Mouse (Mus musculus): ENCODE results near the gene Fsip1. TPM values are rescaled to one million over a fixed set of nuclear protein-coding genes. Genes with fewer than 3 reads are reported as not detected.

Fsip1 gene
- polyA plus RNA-seq (2014; fragmentation: Nextera tagmentation; extraction: Ambion mirVana), result 4.2 and 4.3 TPM in 2 replicates

- H3K4me2 ChIP-seq (ENCODE audit: low read length), result peak within 1 kb of the TSS; percentile 54
- 3% methylated on average over 25 of the region's 25 CpGs for WGBS
- peak; percentile 90 for ATAC-seq
- no peak within 1 kb of the TSS for H3K27ac ChIP-seq (ENCODE audit: low read depth, low read length)
- DNase-seq (ENCODE audit: low spot score), result peak; percentile 93
- H3K9ac ChIP-seq (ENCODE audit: low read length), result peak within 1 kb of the TSS; percentile 51
- H3K4me3 ChIP-seq (ENCODE audit: low read depth, low read length), result peak within 1 kb of the TSS; percentile 34
- H3K4me1 ChIP-seq (ENCODE audit: control insufficient read depth, insufficient read depth, low read length), result 0 out of 2 replicates have a peak, but pooled peaks cover 4% of the 10 kb centered on the region
- no peaks in the 10 kb centered on the region for H3K9me3 ChIP-seq (replicated peaks; ENCODE audit: control insufficient read depth, low read length)
- H3K27me3 ChIP-seq (replicated peaks; ENCODE audit: control insufficient read depth, insufficient read depth, low read length), result no peaks in the 10 kb centered on the region
- no peaks in the 10 kb centered on the region for H3K36me3 ChIP-seq (ENCODE audit: control insufficient read depth, insufficient read depth, low read length)
Measured at GRCm38 (mm10) chr2:118256621-118257053, at the start of gene Fsip1. Gene Fsip1 (minus strand): TSS chr2:118256966.

GRCm38 (mm10) chr2:118306522-118306895 lies 49.7 kb upstream of the Fsip1 start:
- no peak overlapping the region for H3K27ac ChIP-seq (ENCODE audit: low read depth, low read length)
- DNase-seq (ENCODE audit: low spot score) (no peak), ATAC-seq (no peak)
- no peak overlapping the region for H3K9ac ChIP-seq (ENCODE audit: low read length)
- H3K4me3 ChIP-seq (ENCODE audit: low read depth, low read length), result no peak overlapping the region
- 68% methylated on average over 3 of the region's 3 CpGs for WGBS
- no peaks in the 10 kb centered on the region for H3K9me3 ChIP-seq (replicated peaks; ENCODE audit: control insufficient read depth, low read length)
- H3K4me2 ChIP-seq (ENCODE audit: low read length), result no peak overlapping the region
- no peaks in the 10 kb centered on the region for H3K36me3 ChIP-seq (ENCODE audit: control insufficient read depth, insufficient read depth, low read length)
- H3K27me3 ChIP-seq (replicated peaks; ENCODE audit: control insufficient read depth, insufficient read depth, low read length), result no peaks in the 10 kb centered on the region
- no peaks in the 10 kb centered on the region for H3K4me1 ChIP-seq (ENCODE audit: control insufficient read depth, insufficient read depth, low read length)

- no peak for ATAC-seq
- no peaks in the 10 kb centered on the region for H3K9me3 ChIP-seq (replicated peaks; ENCODE audit: control insufficient read depth, low read length)
- no peak overlapping the region for H3K9ac ChIP-seq (ENCODE audit: low read length)
- 83% methylated on average over 7 of the region's 7 CpGs for WGBS
- no peak overlapping the region for H3K4me2 ChIP-seq (ENCODE audit: low read length)
- no peaks in the 10 kb centered on the region for H3K27me3 ChIP-seq (replicated peaks; ENCODE audit: control insufficient read depth, insufficient read depth, low read length)
- no peak overlapping the region for H3K4me3 ChIP-seq (ENCODE audit: low read depth, low read length)
- no peaks in the 10 kb centered on the region for H3K36me3 ChIP-seq (ENCODE audit: control insufficient read depth, insufficient read depth, low read length)
- no peak for DNase-seq (ENCODE audit: low spot score)
- H3K4me1 ChIP-seq (ENCODE audit: control insufficient read depth, insufficient read depth, low read length), result no peaks in the 10 kb centered on the region
- no peak overlapping the region for H3K27ac ChIP-seq (ENCODE audit: low read depth, low read length)
Measured at GRCm38 (mm10) chr2:118305827-118306521, 49.2 kb upstream of the Fsip1 start.

- H3K27me3 ChIP-seq (replicated peaks; ENCODE audit: control insufficient read depth, insufficient read depth, low read length), result no peaks in the 10 kb centered on the region
- no peak overlapping the region for H3K27ac ChIP-seq (ENCODE audit: low read depth, low read length)
- no peaks in the 10 kb centered on the region for H3K4me1 ChIP-seq (ENCODE audit: control insufficient read depth, insufficient read depth, low read length)
- H3K4me2 ChIP-seq (ENCODE audit: low read length), result no peak overlapping the region
- no peak for ATAC-seq
- 83% methylated on average over 4 of the region's 4 CpGs for WGBS
- H3K4me3 ChIP-seq (ENCODE audit: low read depth, low read length), result no peak overlapping the region
- no peaks in the 10 kb centered on the region for H3K9me3 ChIP-seq (replicated peaks; ENCODE audit: control insufficient read depth, low read length)
- H3K36me3 ChIP-seq (ENCODE audit: control insufficient read depth, insufficient read depth, low read length), result no peaks in the 10 kb centered on the region
- DNase-seq (ENCODE audit: low spot score), result no peak
- no peak overlapping the region for H3K9ac ChIP-seq (ENCODE audit: low read length)
Measured at GRCm38 (mm10) chr2:118303456-118303855, 46.7 kb upstream of the Fsip1 start.

- Histone ChIP-seq H3K36me3 (ENCODE audit: control insufficient read depth, insufficient read depth, low read length) (no peaks in the 10 kb centered on the region), H3K27me3 (replicated peaks; ENCODE audit: control insufficient read depth, insufficient read depth, low read length) (no peaks in the 10 kb centered on the region), H3K4me3 (ENCODE audit: low read depth, low read length) (no peak overlapping the region), H3K9me3 (replicated peaks; ENCODE audit: control insufficient read depth, low read length) (no peaks in the 10 kb centered on the region), H3K9ac (ENCODE audit: low read length) (no peak overlapping the region), H3K4me2 (ENCODE audit: low read length) (no peak overlapping the region), H3K4me1 (ENCODE audit: control insufficient read depth, insufficient read depth, low read length) (no peaks in the 10 kb centered on the region), H3K27ac (ENCODE audit: low read depth, low read length) (no peak overlapping the region)
- 58% methylated on average over 2 of the region's 2 CpGs for WGBS
- DNase-seq (ENCODE audit: low spot score) (no peak), ATAC-seq (no peak)
Measured at GRCm38 (mm10) chr2:118301656-118302055, 44.9 kb upstream of the Fsip1 start.

- no peaks in the 10 kb centered on the region for H3K9me3 ChIP-seq (replicated peaks; ENCODE audit: control insufficient read depth, low read length)
- no peak for ATAC-seq
- no peaks in the 10 kb centered on the region for H3K4me1 ChIP-seq (ENCODE audit: control insufficient read depth, insufficient read depth, low read length)
- H3K36me3 ChIP-seq (ENCODE audit: control insufficient read depth, insufficient read depth, low read length), result no peaks in the 10 kb centered on the region
- no peak overlapping the region for H3K4me3 ChIP-seq (ENCODE audit: low read depth, low read length)
- WGBS, result 64% methylated on average over 8 of the region's 8 CpGs
- no peak overlapping the region for H3K4me2 ChIP-seq (ENCODE audit: low read length)
- no peak overlapping the region for H3K27ac ChIP-seq (ENCODE audit: low read depth, low read length)
- no peaks in the 10 kb centered on the region for H3K27me3 ChIP-seq (replicated peaks; ENCODE audit: control insufficient read depth, insufficient read depth, low read length)
- no peak overlapping the region for H3K9ac ChIP-seq (ENCODE audit: low read length)
- no peak for DNase-seq (ENCODE audit: low spot score)
Measured at GRCm38 (mm10) chr2:118301041-118301545, 44.3 kb upstream of the Fsip1 start.

- 90% methylated on average over 2 of the region's 2 CpGs for WGBS
- no peaks in the 10 kb centered on the region for H3K4me1 ChIP-seq (ENCODE audit: control insufficient read depth, insufficient read depth, low read length)
- no peaks in the 10 kb centered on the region for H3K36me3 ChIP-seq (ENCODE audit: control insufficient read depth, insufficient read depth, low read length)
Measured at GRCm38 (mm10) chr2:118299981-118300380, 43.2 kb upstream of the Fsip1 start.

GRCm38 (mm10) chr2:118298601-118299000 lies 41.8 kb upstream of the Fsip1 start:
- Histone ChIP-seq H3K4me3 (ENCODE audit: low read depth, low read length) (no peak overlapping the region), H3K4me2 (ENCODE audit: low read length) (no peak overlapping the region), H3K27ac (ENCODE audit: low read depth, low read length) (no peak overlapping the region), H3K9ac (ENCODE audit: low read length) (no peak overlapping the region), H3K9me3 (replicated peaks; ENCODE audit: control insufficient read depth, low read length) (no peaks in the 10 kb centered on the region), H3K27me3 (replicated peaks; ENCODE audit: control insufficient read depth, insufficient read depth, low read length) (no peaks in the 10 kb centered on the region), H3K4me1 (ENCODE audit: control insufficient read depth, insufficient read depth, low read length) (no peaks in the 10 kb centered on the region), H3K36me3 (ENCODE audit: control insufficient read depth, insufficient read depth, low read length) (no peaks in the 10 kb centered on the region)
- DNase-seq (ENCODE audit: low spot score) (no peak), ATAC-seq (no peak)
- WGBS, result 69% methylated on average over 4 of the region's 4 CpGs

More at GRCm38 (mm10) chr2:118299981-118300380, 43.2 kb upstream of the Fsip1 start:
- no peaks in the 10 kb centered on the region for H3K9me3 ChIP-seq (replicated peaks; ENCODE audit: control insufficient read depth, low read length)
- DNase-seq (ENCODE audit: low spot score) (no peak), ATAC-seq (no peak)
- H3K9ac ChIP-seq (ENCODE audit: low read length), result no peak overlapping the region
- H3K27ac ChIP-seq (ENCODE audit: low read depth, low read length), result no peak overlapping the region
- no peak overlapping the region for H3K4me2 ChIP-seq (ENCODE audit: low read length)
- H3K4me3 ChIP-seq (ENCODE audit: low read depth, low read length), result no peak overlapping the region
- no peaks in the 10 kb centered on the region for H3K27me3 ChIP-seq (replicated peaks; ENCODE audit: control insufficient read depth, insufficient read depth, low read length)

- DNase-seq (ENCODE audit: low spot score) (no peak), ATAC-seq (no peak)
- no peak overlapping the region for H3K4me3 ChIP-seq (ENCODE audit: low read depth, low read length)
- H3K27me3 ChIP-seq (replicated peaks; ENCODE audit: control insufficient read depth, insufficient read depth, low read length), result no peaks in the 10 kb centered on the region
- no peak overlapping the region for H3K9ac ChIP-seq (ENCODE audit: low read length)
- H3K4me1 ChIP-seq (ENCODE audit: control insufficient read depth, insufficient read depth, low read length), result no peaks in the 10 kb centered on the region
- WGBS, result 89% methylated on average over 2 of the region's 2 CpGs
- H3K27ac ChIP-seq (ENCODE audit: low read depth, low read length), result no peak overlapping the region
- H3K36me3 ChIP-seq (ENCODE audit: control insufficient read depth, insufficient read depth, low read length), result no peaks in the 10 kb centered on the region
- H3K9me3 ChIP-seq (replicated peaks; ENCODE audit: control insufficient read depth, low read length), result no peaks in the 10 kb centered on the region
- H3K4me2 ChIP-seq (ENCODE audit: low read length), result no peak overlapping the region
Measured at GRCm38 (mm10) chr2:118297966-118298365, 41.2 kb upstream of the Fsip1 start.

All from forebrain, embryonic 14.5 days (tissue).